Mouse (Mus musculus): ENCODE data around the gene Nif3l1.

- TF ChIP-seq CTCF (IDR thresholded peaks at IDR 0.05; ENCODE audit: low read depth) (peak; percentile 40), EP300 (IDR thresholded peaks at IDR 0.05; ENCODE audit: low read depth) (no peak)
These were observed at the start of gene Nif3l1, which contains the start of gene Ppil3 for GRCm38 (mm10) chr1:58445143-58445722.

Data from liver, embryonic 14.5 days (tissue).